8 mouse cellular contexts compared by ENCODE assay signal in the genomic region with DNA sequence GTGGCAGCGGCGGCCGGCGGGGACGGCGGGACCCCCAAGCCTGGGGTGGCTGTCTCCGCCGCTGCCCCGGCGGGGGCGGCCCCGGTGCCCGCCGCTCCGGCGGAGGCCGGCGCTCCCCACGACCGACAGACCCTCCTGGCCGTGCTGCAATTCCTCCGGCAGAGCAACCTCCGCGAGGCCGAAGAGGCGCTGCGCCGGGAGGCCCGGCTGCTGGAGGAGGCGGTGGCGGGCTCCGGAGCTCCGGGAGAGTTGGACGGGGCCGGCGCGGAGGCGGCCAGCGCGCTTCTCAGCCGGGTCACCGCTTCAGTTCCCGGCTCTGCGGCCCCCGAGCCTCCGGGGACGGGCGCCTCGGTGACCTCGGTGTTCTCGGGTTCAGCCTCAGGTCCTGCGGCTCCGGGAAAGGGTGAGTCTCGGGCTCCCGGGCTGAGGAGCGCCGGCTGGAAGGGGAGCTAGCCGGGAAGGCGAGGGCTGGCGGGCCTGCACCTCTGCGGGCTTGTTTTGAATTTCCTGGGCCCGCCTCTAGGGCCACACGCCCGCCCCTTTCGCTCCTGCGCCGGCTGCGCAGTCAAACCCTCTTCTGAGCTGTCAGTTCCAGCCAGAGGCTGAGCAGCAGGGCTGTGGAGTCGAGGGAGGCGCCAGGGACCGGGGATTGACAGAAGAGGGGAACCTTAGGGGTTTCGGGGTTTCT. TPM values are rescaled to one million over a fixed set of nuclear protein-coding genes. Genes with fewer than 3 reads are reported as not detected.
A peak's percentile ranks its signal among the peaks of the same experiment; 100 is the strongest.
DNase-seq lines count a peak whose midpoint lies in the region; ATAC-seq lines count a peak whose summit lies in the region.

No protein-coding gene starts in this region.

- no peaks in the 10 kb centered on the region for H3K9me3 ChIP-seq in forebrain, embryonic 14.5 days (replicated peaks; ENCODE audit: control insufficient read depth, low read length)
- H3K9me3 ChIP-seq in neural tube, embryonic 14.5 days (ENCODE audit: control insufficient read depth, low read length), result no peaks in the 10 kb centered on the region

- H3K4me2 ChIP-seq in forebrain, embryonic 14.5 days (ENCODE audit: low read length), result peak overlapping the region; percentile 79
- H3K4me2 ChIP-seq in neural tube, embryonic 14.5 days (ENCODE audit: low read depth, low read length), result peak overlapping the region; percentile 54

- H3K4me3 ChIP-seq in forebrain, embryonic 14.5 days (ENCODE audit: low read depth, low read length), result peak overlapping the region; percentile 99
- H3K4me3 ChIP-seq in neural tube, embryonic 14.5 days (ENCODE audit: low read depth, low read length), result peak overlapping the region; percentile 98

- H3K27me3 ChIP-seq in forebrain, embryonic 14.5 days (replicated peaks; ENCODE audit: control insufficient read depth, insufficient read depth, low read length), result no peaks in the 10 kb centered on the region; the same call in 1 of the 2 replicates
- no peaks in the 10 kb centered on the region; the same call in 1 of the 2 replicates for H3K27me3 ChIP-seq in neural tube, embryonic 14.5 days (ENCODE audit: control insufficient read depth, insufficient read depth, low read length)

- 0% methylated on average over 71 of the region's 72 CpGs for WGBS in forebrain, embryonic 14.5 days
- WGBS in neural tube, embryonic 14.5 days, result under 1% methylated on average over 55 of the region's 72 CpGs

- H3K36me3 ChIP-seq in forebrain, embryonic 14.5 days (ENCODE audit: control insufficient read depth, insufficient read depth, low read length), result peaks cover 21% of the 10 kb centered on the region
- peaks cover 16% of the 10 kb centered on the region; the same call in 1 of the 2 replicates for H3K36me3 ChIP-seq in neural tube, embryonic 14.5 days (ENCODE audit: control insufficient read depth, insufficient read depth, low read length)

- peak; percentile 93 for ATAC-seq in forebrain, embryonic 14.5 days
- peak; percentile 93 for ATAC-seq in neural tube, embryonic 14.5 days (ENCODE audit: low read depth)

- peak overlapping the region; percentile 91 for H3K9ac ChIP-seq in forebrain, embryonic 14.5 days (ENCODE audit: low read length)
- H3K9ac ChIP-seq in neural tube, embryonic 14.5 days (replicated peaks; ENCODE audit: low read depth, low read length), result peak overlapping the region; percentile 80

- H3K27ac ChIP-seq in forebrain, embryonic 14.5 days (ENCODE audit: low read depth, low read length), result peak overlapping the region; percentile 93
- H3K27ac ChIP-seq in neural tube, embryonic 14.5 days (ENCODE audit: low read depth, low read length), result peak overlapping the region; percentile 84

- peak; percentile 75 for DNase-seq in ES-CJ7 (ENCODE audit: low read depth, low spot score)
- DNase-seq in cerebellum, adult 11 months, result peak; percentile 61
- peak; percentile 89 for DNase-seq in forebrain, embryonic 14.5 days (ENCODE audit: low spot score)
- DNase-seq in heart, postnatal 14 days, result peak; percentile 87 to 88
- DNase-seq in layer of hippocampus, adult 18-20 months (ENCODE audit: low spot score in 2 of 2), result peak; percentile 83 to 85
- peak; percentile 87 to 89 for DNase-seq in lung, adult 18-20 months
- peak; percentile 85 for DNase-seq in testis, postnatal 10 days (ENCODE audit: low spot score)

- peaks cover 7% of the 10 kb centered on the region; the same call in 1 of the 2 replicates for H3K4me1 ChIP-seq in forebrain, embryonic 14.5 days (ENCODE audit: control insufficient read depth, insufficient read depth, low read length)
- H3K4me1 ChIP-seq in neural tube, embryonic 14.5 days (ENCODE audit: control insufficient read depth, insufficient read depth, low read length), result peaks cover 3% of the 10 kb centered on the region; the same call in 1 of the 2 replicates

- intact Hi-C loops in heart, postnatal 14 days (cut with DNase I), result no loop called here

RNA-seq across cellular contexts. Expression of gene Taf5, which starts 0.5 kb away (rescaled TPM):
- 8.4 and 10.2 TPM in 2 replicates for polyA plus RNA-seq in forebrain, embryonic 14.5 days (2014; fragmentation: Nextera tagmentation; extraction: Ambion mirVana)
- 1 to 10 TPM; 3.6 to 3.8 TPM for total RNA-seq in heart, postnatal 14 days (2021)
- 1 to 10 TPM; 6.9 to 7.0 TPM for total RNA-seq in layer of hippocampus, adult 18-20 months (2021)
- 7.7 and 9.8 TPM in 2 replicates for polyA plus RNA-seq in neural tube, embryonic 14.5 days (2014; fragmentation: Nextera tagmentation; extraction: Ambion mirVana)

RNA-seq across cellular contexts. Expression of gene Pcgf6, which starts 17.4 kb away (rescaled TPM):
- polyA plus RNA-seq in forebrain, embryonic 14.5 days (2014; fragmentation: Nextera tagmentation; extraction: Ambion mirVana), result 20.4 and 23.0 TPM in 2 replicates
- total RNA-seq in heart, postnatal 14 days (2021), result 1 to 10 TPM; 2.8 to 2.9 TPM
- 10 to 100 TPM; 19.8 to 20.8 TPM for total RNA-seq in layer of hippocampus, adult 18-20 months (2021)
- 45.0 and 46.9 TPM in 2 replicates for polyA plus RNA-seq in neural tube, embryonic 14.5 days (2014; fragmentation: Nextera tagmentation; extraction: Ambion mirVana)

RNA-seq across cellular contexts. Expression of gene Usmg5, which starts 22.4 kb away (rescaled TPM):
- polyA plus RNA-seq in forebrain, embryonic 14.5 days (2014; fragmentation: Nextera tagmentation; extraction: Ambion mirVana), result 1,398 and 1,484 TPM in 2 replicates
- 1,000 to 10,000 TPM; 2,083 to 2,242 TPM for total RNA-seq in heart, postnatal 14 days (2021)
- total RNA-seq in layer of hippocampus, adult 18-20 months (2021), result 100 to 1,000 TPM; 748 to 765 TPM
- polyA plus RNA-seq in neural tube, embryonic 14.5 days (2014; fragmentation: Nextera tagmentation; extraction: Ambion mirVana), result 1,318 and 1,638 TPM in 2 replicates

RNA-seq across cellular contexts. Expression of gene Pdcd11, which starts 22.5 kb away (rescaled TPM):
- polyA plus RNA-seq in forebrain, embryonic 14.5 days (2014; fragmentation: Nextera tagmentation; extraction: Ambion mirVana), result 5.7 and 7.4 TPM in 2 replicates
- 10 to 100 TPM; 11.7 to 12.3 TPM for total RNA-seq in heart, postnatal 14 days (2021)
- total RNA-seq in layer of hippocampus, adult 18-20 months (2021), result 10 to 100 TPM; 16.9 to 18.3 TPM
- polyA plus RNA-seq in neural tube, embryonic 14.5 days (2014; fragmentation: Nextera tagmentation; extraction: Ambion mirVana), result 5.9 and 6.8 TPM in 2 replicates

RNA-seq across cellular contexts. Expression of gene Nt5c2, which starts 53.1 kb away (rescaled TPM):
- 84.2 and 86.2 TPM in 2 replicates for polyA plus RNA-seq in forebrain, embryonic 14.5 days (2014; fragmentation: Nextera tagmentation; extraction: Ambion mirVana)
- total RNA-seq in heart, postnatal 14 days (2021), result 10 to 100 TPM; 64.9 to 75.1 TPM
- total RNA-seq in layer of hippocampus, adult 18-20 months (2021), result 10 to 100 TPM; 75.5 to 78.5 TPM
- 72.0 and 80.3 TPM in 2 replicates for polyA plus RNA-seq in neural tube, embryonic 14.5 days (2014; fragmentation: Nextera tagmentation; extraction: Ambion mirVana)

Comparison
In these comparisons a context has a peak if more than half of its experiments do, and no peak if none do; other contexts are left out.
1. Peak in every context shown above with its lines: DNase-seq, ATAC-seq, H3K4me3 ChIP-seq and H3K27ac ChIP-seq.
2. RNA of gene Pcgf6, which starts 17.4 kb away (total RNA-seq): 19.8 to 20.8 TPM in layer of hippocampus, adult 18-20 months; 2.8 to 2.9 TPM in heart, postnatal 14 days; every median in the first group is over 4 times any median in the second.